Mouse (Mus musculus): ENCODE results near the gene Ercc8.

Gene Ercc8

DNA sequence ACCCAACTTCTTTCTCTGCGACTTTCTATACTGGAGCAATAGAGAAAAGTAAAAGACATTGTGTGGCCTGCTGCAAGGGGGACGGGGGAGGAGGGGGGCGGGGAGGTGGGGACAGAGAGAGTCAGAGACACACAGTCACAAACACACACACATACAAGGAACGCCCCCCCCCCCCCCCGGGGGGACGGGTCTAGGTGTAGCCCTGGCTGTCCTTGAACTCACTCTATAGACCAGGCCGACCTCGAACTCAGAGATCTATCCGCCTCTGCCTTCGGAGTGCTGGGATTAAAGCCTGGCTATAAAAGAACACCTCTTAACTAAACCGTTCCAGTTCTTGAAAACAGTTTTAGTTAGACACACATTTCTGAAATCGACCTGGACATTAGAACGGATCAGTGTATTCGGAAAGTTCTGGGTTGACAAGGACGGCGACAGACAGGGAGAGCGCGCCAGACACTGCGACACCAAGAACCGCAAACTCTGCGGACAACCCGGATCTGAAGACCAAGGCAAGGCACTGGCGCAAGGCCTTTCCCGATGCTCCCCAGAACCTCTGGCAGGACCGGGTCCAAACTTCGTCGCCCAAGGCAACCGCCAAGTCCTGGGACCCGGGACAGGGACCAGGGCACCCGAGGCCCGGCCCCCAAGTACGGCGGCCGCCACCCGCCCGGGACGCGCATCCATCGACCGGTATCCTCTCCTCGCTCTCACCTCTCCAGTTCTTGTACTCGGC, 633 bp upstream of the Ercc8 start:
- no peak for DNase-seq (ENCODE audit: low spot score)

DNA sequence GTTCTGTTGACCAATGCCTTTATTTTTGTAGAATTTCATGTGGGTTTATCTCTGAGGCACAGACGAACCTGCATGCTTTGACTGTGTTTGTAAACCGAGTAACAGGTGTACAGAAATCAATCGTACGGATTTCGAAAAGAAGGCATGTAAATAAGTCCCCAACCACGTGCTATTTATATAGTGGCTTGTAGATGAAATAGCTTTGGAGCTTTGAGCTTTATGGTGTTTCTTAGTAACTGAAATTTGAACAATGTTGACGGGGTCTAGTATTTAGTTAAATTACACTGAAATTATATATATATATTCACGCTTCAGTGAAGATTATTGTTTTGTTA, 677 bp downstream of the Ercc8 start:
- no peak for DNase-seq (ENCODE audit: low spot score)

DNA sequence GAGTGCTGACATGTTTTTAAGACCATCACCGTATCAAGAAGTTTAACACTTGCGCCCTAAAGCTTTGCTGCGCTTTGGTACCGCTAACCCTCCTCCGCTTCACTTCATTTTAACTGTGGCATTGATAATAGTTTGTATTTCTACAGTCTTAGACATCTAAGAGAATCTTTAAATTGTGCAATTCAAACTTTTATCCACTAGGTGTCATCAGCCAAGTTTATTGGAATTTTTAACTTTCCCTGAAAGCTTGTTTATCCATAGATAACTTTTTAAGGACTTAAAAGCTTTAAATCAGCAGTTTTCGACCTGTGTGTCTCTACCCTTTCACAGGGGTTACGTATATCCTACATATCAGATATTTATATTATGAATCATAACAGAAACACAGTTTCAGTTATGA, 1.4 kb downstream of the Ercc8 start:
- DNase-seq (ENCODE audit: low spot score) = no peak

- DNase-seq (ENCODE audit: low spot score) = no peak
Observed at GRCm38 (mm10) chr13:108163912-108164311, 5.4 kb downstream of the Ercc8 start.

DNA sequence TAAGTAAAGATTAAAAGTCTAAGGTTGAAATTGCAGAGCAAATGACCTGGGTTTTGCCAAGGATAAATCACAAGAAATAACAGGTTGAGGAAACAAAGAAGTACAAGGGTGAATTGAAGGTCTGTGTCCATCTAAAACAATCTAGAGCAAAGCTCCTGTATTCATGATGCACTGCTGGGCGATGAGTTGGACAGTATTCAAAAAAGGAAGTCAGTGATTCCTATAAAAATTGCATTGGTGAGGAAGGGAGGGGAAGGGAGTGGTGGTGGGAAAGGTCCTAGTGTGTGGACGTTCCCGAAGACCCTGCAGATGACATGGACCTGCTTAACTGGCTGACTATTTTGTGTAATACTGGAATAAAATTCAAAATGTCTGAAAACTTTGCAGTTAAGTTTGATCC, 6.1 kb downstream of the Ercc8 start:
- no peak for DNase-seq (ENCODE audit: low spot score)

DNA sequence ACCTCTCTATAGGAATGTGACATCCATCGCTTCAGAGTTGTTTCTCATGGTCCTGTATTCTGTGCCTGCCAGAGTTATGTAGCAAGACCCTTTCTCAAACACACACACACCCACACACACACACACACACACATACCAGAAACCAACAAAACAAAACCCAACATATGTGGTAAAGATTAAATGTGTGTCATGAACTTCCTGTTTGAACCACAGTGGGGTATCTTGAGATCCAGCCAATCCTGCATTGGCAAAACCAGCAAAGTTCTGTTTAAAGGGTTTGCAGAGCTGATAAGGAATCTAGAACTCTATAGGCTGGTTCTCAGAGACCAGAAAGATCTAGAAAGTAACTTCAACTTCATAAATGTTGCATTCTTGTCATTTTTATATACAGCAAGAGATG, 11.5 kb downstream of the Ercc8 start:
- no peak for DNase-seq (ENCODE audit: low spot score)

- DNase-seq (ENCODE audit: low spot score) = no peak
Observed at GRCm38 (mm10) chr13:108170511-108170910, 12.0 kb downstream of the Ercc8 start.

DNA sequence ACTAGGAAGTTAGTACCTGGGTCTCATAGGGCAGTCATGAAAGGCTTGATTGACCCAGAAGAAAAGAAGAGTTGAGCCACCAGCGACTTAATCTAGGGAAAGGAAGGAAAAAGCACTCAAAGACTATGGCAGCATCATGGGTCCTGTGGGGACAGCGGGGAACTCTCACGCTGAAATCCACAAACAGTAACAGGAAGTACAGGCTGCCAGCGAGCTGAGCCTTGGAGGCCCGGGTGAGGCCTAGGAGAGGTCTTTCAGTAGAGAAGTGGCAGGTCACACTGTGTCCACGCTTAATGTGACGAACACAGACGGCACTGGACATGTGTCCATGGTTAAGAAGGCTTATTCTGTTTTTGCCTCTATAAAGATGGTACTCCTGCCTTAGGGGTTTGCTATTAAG, 21.1 kb downstream of the Ercc8 start:
- no peak for DNase-seq (ENCODE audit: low spot score)

GRCm38 (mm10) chr13:108180821-108181220, 22.3 kb downstream of the Ercc8 start:
- no peak for DNase-seq (ENCODE audit: low spot score)

DNA sequence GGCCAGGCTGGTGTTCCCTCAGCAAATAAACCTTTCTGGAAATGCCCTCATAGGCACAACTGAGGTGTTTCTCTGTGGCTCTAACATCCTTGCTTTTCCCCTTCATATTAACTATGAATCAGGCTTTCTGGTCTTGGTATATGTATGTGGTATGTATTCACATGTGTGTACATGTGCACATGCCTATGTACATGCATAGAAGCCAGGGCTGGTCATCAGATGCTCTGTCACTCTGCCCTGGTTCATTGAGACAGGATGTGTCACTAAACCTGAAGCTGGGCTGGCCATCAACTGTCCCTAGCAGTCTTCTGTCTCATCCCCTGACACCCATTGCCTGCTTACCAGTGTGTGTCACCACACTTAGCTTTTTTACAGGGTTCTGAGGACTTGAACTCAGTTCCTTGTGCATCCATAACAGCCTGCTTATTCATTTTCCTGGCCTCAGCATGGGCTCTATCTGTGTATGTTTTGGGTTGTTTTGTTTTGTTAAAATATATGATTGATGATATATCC, 26.3 kb downstream of the Ercc8 start:
- no peak for DNase-seq (ENCODE audit: low spot score)

GRCm38 (mm10) chr13:108185530-108185929, 27.0 kb downstream of the Ercc8 start:
- no peak for DNase-seq (ENCODE audit: low spot score)

DNA sequence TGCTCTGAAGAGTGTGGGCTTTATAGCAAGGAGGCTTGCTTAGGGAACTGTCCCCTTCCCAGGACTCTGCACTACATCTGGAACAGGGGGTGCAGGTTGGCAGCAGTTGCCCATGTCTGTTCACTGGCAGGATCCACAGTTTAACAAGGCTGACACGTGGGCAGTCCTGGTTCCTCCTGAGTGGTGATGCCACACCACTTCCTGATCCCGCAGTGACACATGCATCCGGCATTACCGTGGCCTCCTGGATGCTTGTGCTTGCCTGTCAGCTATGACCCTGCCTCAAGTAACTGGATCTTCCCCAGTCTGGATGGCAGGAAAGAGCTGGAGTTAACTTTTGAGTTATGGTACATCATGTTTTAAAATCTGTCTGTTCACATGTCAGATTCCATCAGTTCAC, 29.5 kb downstream of the Ercc8 start:
- no peak for DNase-seq (ENCODE audit: low spot score)

DNA sequence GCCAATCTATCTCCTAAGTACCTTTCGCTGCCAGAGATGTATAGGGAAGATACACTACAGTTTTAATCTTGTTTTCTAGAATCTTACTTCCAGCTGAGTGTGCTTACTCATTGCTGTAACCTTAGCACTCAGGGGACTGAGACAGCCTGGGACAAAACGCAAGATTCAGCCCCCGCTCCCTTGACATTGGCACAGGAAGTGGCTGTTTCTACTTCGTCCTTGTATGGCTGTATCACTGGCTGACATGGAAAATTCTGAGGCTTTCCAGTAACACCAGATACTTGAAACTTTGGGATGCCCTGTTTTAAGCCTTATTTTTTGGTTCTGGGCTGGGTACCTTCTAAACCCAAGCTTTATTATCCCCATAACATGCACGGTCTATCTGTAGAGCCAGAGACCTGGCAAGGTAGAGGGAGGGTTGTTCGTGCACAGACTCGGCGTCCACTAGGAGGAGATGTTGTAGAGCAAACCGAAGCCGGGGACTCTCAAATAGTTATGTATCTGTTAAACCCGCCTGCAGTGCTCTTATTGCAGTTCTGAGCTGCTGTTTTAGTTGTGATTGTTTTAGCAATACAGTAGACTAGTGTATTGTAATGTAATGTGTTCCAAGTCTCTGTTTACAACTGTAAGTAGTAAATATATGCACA, 32.7 kb downstream of the Ercc8 start:
- peak; percentile 33 for DNase-seq (ENCODE audit: low spot score)

- DNase-seq (ENCODE audit: low spot score) = no peak
Observed at GRCm38 (mm10) chr13:108195474-108195873, 36.9 kb downstream of the Ercc8 start.

- no peak for DNase-seq (ENCODE audit: low spot score)
Observed at GRCm38 (mm10) chr13:108204857-108205256, 46.3 kb downstream of the Ercc8 start.

- DNase-seq (ENCODE audit: low spot score) = no peak
Observed at GRCm38 (mm10) chr13:108207447-108207846, 48.9 kb downstream of the Ercc8 start.

GRCm38 (mm10) chr13:108208090-108208489, 49.6 kb downstream of the Ercc8 start:
- no peak for DNase-seq (ENCODE audit: low spot score)

DNA sequence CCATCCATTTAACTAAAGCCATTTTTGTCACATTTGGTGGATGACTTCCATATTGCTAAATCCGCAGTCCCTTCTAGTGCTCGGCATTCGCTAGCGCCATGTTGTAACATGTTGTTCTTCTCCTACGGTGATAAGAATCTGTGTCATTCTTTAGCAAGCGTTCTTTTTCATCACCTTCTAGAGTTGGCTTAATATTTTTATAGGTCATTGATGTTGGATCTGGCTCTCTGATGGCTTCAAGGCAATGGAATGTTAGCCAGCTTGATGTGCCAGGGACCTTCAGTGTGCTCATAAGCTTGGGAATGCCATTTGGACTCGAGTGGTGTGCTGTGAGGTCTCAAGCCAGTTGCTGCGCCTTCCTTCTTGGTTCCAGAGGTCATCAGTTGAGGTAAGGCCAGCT, 52.4 kb downstream of the Ercc8 start:
- no peak for DNase-seq (ENCODE audit: low spot score)

DNA sequence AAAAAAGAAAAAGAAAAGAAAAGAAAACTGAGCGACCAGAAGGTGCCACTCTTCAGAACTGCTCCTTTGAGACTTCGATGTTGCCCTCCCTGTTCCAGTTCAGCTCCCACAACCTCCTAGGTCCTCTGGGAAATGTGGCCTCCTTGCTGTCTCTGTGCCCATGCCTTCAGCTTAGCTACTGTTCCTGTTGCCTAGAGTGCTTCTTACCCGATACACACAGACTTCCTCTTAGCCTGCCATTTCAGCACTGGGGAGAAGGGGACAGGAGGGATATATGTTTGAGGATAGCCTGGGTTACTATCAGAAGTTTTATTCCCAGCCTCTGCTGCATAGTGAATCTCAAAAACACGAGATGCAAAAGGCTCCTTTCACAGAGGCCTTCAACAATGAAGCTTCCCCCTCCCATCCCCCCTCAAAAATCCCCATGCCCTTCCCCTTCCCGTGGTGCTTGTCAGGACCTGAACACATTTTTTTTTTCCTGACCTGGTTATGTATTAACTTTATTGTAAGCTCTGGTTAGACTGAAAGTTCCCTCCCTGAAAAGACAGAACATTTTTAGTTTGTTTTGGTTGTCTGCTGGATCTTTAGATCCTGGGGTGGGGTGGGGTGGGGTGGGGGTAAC, 54.0 kb downstream of the Ercc8 start:
- no peak for DNase-seq (ENCODE audit: low spot score)

- peak; percentile 79 for DNase-seq (ENCODE audit: low spot score)
Observed at GRCm38 (mm10) chr13:108214081-108214484, 55.6 kb downstream of the Ercc8 start, which contains the start of gene Elovl7. TSS of gene Elovl7 (plus strand) at chr13:108214404.

GRCm38 (mm10) chr13:108214485-108215107, 56.1 kb downstream of the Ercc8 start:
- peak; percentile 21 for DNase-seq (ENCODE audit: low spot score)

DNA sequence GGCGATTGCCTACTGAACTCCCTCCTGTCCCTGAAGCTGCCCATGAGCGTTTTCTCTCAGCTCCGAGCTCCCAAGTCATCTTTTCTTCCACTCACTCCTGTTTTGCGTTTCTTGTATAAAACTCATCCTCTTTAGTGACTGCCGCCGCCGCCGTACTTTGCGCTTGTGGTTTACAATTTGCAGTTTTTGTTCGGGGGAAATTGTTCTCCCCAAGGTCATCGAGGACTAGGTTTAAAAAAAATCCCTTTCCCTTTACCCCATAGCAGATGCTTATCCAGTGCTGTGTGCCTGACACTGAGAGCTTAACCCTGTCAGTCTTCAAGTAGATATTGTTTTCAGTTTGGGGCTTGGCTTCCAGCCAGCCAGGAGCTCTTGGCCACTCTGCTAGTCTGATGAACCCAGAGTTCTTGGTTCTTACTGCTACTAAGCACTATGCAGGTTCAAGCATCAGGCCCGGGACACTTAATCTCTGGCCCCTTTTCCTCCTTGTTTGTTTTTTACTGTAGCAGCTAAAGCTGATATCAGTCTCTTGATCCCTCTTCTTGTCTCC, 56.8 kb downstream of the Ercc8 start:
- no peak for DNase-seq (ENCODE audit: low spot score)
